Mouse (Mus musculus) frontal cortex, postnatal 25 days (tissue): ENCODE data around the gene Snn.

Source experiments
- DNase-seq, 2 experiments: peaks; one replicate each; pipeline ENCODE4 v3.0.0; 2022; ENCODE audit warnings: low spot score in 2 of 2

The Snn gene

DNA sequence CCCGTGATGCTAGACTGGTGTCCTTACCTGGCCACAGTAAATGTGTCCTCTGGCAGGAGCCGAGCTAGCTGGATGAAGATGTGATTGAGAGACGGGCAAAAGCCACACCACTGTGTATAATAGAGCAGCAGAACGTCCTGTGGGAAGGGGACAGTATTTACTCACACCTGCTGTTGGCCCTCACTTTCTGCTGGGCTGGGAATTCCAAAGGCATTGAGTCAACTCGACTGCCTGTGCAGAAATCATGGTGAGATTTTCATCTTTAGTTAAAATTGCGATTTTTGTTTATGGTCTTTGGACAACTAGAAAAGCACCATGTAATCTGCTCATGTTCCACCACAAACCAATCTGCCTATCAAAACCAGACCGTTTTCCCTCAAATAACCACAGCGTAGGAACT, 23.4 kb downstream of the Snn start:
- no peak for DNase-seq

- no peak for DNase-seq
These were observed 25.6 kb downstream of the Snn start for GRCm38 (mm10) chr16:11086299-11086698.

- DNase-seq: no peak
These were observed 26.3 kb downstream of the Snn start for GRCm38 (mm10) chr16:11086856-11087588.

DNA sequence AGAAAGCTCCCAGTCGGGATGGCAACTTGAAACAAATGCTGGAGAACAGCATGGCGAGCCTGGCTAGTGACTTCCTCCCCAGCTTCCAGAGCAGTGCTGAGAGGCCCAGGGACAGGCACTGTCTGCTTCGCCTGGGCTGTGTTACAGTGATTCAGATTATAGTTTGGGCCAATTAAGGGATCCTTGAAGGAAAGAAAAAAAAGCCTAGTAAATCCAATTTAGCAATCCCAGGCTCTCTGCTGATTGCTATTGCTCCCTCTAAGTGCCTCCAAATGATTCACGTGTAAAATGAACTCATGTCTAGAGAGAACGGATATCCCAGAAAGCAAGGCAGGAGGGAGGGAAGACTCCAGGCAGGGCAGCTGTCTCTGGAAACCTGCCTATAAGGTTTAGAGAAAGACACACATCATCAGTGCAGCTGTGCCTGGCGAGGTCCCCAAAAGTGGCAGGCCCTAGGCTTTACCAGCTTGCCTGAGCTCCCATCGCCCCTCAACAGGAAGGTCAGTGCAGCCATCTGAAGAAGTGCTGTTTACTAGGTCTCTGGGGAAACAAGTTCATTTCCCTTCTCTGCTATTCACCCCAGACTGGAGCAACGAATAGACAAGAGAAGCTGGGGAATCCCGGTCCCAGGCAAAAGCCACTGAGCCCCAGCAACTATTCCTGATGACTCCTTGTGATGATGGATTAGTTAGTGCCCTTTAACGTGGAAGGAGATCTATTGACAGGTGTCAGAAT, 30.3 kb downstream of the Snn start:
- no peak for DNase-seq

DNA sequence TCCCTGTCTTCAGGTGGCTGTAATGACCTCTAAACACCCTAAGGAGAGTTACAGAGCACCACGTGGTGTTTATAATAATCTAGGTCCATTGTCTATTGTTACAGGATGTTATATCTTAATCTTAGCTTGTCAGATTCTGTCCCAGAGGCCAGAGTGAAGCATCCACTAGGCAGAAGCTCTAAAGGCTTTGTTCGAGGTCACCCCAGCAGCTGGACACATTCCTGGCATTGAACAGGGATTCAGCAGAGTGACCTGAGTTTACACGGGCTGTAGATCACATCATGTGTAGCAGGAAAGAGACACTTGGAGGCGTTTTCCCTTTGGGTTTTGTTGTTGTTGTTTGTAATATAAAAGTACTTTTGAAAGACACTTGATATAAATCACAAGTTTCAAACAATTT, 31.3 kb downstream of the Snn start:
- no peak for DNase-seq

GRCm38 (mm10) chr16:11092523-11092922, 31.8 kb downstream of the Snn start:
- no peak for DNase-seq

- DNase-seq: no peak
These were observed 33.1 kb downstream of the Snn start for GRCm38 (mm10) chr16:11093717-11094386.

DNA sequence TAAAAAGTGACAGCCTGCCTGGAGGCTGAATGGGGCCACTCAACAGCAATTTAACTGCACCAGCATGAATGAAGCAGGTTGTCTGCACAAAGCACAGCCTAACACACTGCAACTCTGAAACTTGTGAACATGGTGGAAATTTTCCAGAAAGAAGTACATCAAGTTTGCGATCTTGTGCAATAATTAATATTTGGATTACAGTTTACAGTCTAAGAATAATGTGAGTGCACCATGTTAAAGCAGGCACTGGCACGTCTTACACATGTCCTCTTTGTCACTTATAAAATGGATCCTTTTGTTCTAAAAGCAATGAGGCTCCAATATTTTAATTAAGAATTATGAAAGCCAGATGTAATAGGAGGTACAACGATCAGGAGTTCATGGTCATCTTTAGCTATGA, 36.6 kb downstream of the Snn start:
- DNase-seq: no peak

- DNase-seq: no peak
These were observed 44.2 kb downstream of the Snn start for GRCm38 (mm10) chr16:11104905-11105304.

- peak in 1 of 2 experiments; percentile 5 for DNase-seq
These were observed 48.5 kb downstream of the Snn start for GRCm38 (mm10) chr16:11109198-11109740.

GRCm38 (mm10) chr16:11122625-11123024, 61.9 kb downstream of the Snn start:
- no peak for DNase-seq

DNA sequence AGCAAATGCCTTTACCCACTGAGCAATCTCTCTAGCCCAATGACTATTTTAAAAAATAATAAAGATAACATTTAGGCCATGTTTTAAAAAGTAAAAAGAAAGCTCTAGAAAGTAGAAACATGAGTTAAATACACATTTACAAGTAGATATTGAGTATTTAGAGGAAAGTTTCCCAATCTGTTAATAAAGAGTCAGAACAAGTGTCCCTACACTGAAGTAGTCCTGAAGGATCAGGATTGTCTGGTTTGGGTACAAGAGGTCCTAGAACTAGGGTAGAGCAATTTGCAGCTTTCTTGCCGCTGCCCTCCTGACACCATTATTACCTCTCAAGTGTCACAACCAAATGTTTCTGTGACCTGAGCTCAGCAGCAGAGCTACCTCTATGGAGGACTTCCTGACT, 63.4 kb downstream of the Snn start:
- no peak for DNase-seq
